Mouse (Mus musculus) hindbrain, embryonic 16.5 days (tissue): Measurements from ENCODE around the gene Zfand5. TPM values are rescaled to one million over a fixed set of nuclear protein-coding genes. Genes with fewer than 3 reads are reported as not detected.

Experiments used
- ATAC-seq: fragments of 200-750 bp; cut with Nextera tagmentation; 2 replicates; pipeline ENCODE4 v1.8.0; 2017; ENCODE audit warnings: moderate TSS enrichment, moderate library complexity
- H3K27ac ChIP-seq: fragments of 300-500 bp; sonication (generic); 2 replicates; pipeline ENCODE4 v1.5.1; 2014; ENCODE audit warnings: low read depth, mild to moderate bottlenecking, control low read depth, low read length, moderate library complexity
- H3K27me3 ChIP-seq: fragments of 300-500 bp; sonication (generic); replicated peaks from 2 replicates; pipeline ENCODE4 v1.6.1; 2014; ENCODE audit warnings: low read length; ENCODE audit not compliant: control insufficient read depth, insufficient read depth
- H3K36me3 ChIP-seq: fragments of 300-500 bp; sonication (generic); 2 replicates; pipeline ENCODE4 v1.6.1; 2014; ENCODE audit warnings: mild to moderate bottlenecking, low read length, moderate library complexity, mixed read lengths; ENCODE audit not compliant: control insufficient read depth, insufficient read depth
- H3K4me1 ChIP-seq: fragments of 300-500 bp; sonication (generic); 2 replicates; pipeline ENCODE4 v1.6.1; 2014; ENCODE audit warnings: low read depth, low read length; ENCODE audit not compliant: control insufficient read depth, insufficient read depth
- H3K4me2 ChIP-seq: fragments of 300-500 bp; sonication (generic); 2 replicates; pipeline ENCODE4 v1.6.1; 2014; ENCODE audit warnings: mild to moderate bottlenecking, low read length, control low read depth, moderate library complexity
- H3K4me3 ChIP-seq: fragments of 300-500 bp; sonication (generic); 2 replicates; pipeline ENCODE4 v1.5.1; 2014; ENCODE audit warnings: mild to moderate bottlenecking, low read length, control low read depth, moderate library complexity
- H3K9ac ChIP-seq: fragments of 300-500 bp; sonication (generic); 2 replicates; pipeline ENCODE4 v1.6.1; 2014; ENCODE audit warnings: low read depth, mild to moderate bottlenecking, control low read depth, low read length, moderate library complexity
- H3K9me3 ChIP-seq: fragments of 300-500 bp; sonication (generic); 2 replicates; pipeline ENCODE4 v1.6.1; 2014; ENCODE audit warnings: mild to moderate bottlenecking, low read length, moderate library complexity; ENCODE audit not compliant: control insufficient read depth
- WGBS: fragments of 180-500 bp; shearing (Covaris S2); extraction: QIAGEN DNeasy Blood & Tissue Kit; methylation state at CpG from one replicate; pipeline ENCODE4 v1.1.7; 2014; 5-methylcytosine and 5-hydroxymethylcytosine counted together
- polyA plus RNA-seq: library from polyadenylated mRNA; unstranded; fragments of >200 nt; fragmentation: Nextera tagmentation; extraction: Ambion mirVana; gene quantifications from 2 replicates; pipeline ENCODE4 v1.2.1, GENCODE M21; 2015

Gene Zfand5
- polyA plus RNA-seq, 1 experiment from 2014 or later = 119 TPM

DNA sequence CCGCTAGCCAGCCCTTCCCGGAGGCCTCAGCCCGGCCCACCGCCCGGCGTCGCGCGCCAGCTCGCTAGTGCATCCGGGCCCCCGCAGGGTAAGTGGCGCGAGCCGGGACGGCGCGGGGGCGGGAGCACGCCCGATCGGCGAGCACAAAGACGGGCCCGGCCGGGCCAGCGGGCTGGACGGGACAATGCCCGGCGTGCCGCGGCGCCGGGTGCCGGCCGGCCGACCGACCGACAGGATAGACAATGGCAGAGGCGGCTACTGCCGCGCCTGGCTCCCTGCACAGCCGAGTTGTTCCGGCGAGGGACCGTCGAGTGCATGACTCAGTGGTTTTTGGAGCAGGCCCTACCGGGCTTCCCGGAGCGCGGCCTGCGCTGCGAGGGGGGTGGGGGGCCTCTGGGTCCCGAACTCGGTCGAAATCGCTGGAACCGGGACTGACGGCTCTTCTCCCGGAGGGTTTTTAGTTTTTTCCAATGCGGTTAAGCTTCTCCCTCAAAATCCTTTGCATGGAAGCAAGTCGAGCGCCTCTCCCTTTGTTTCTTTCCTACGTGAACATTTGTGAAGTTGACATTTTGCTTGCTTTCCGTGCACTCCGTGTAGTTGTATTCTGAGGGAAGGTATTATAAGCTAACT, 692 bp downstream of the Zfand5 start:
- WGBS = under 1% methylated on average over 53 of the region's 66 CpGs
- Histone ChIP-seq H3K4me1 (peaks cover 18% of the 10 kb centered on the region), H3K27ac (peak overlapping the region; percentile 100), H3K36me3 (0 out of 2 replicates have a peak, but pooled peaks cover 2% of the 10 kb centered on the region), H3K9me3 (no peaks in the 10 kb centered on the region), H3K4me2 (peak overlapping the region; percentile 32), H3K9ac (peak overlapping the region; percentile 100), H3K27me3 (no peaks in the 10 kb centered on the region), H3K4me3 (peak overlapping the region; percentile 96)
- ATAC-seq = peak; percentile 9

GRCm38 (mm10) chr19:21273440-21273839, 1.4 kb downstream of the Zfand5 start:
- Histone ChIP-seq H3K4me1 (peaks cover 18% of the 10 kb centered on the region), H3K4me3 (peak overlapping the region; percentile 96), H3K27me3 (no peaks in the 10 kb centered on the region), H3K4me2 (peak overlapping the region; percentile 81), H3K27ac (no peak overlapping the region), H3K36me3 (0 out of 2 replicates have a peak, but pooled peaks cover 2% of the 10 kb centered on the region), H3K9ac (peak overlapping the region; percentile 44), H3K9me3 (no peaks in the 10 kb centered on the region)
- WGBS = under 1% methylated on average over 4 of the region's 4 CpGs
- no peak for ATAC-seq

DNA sequence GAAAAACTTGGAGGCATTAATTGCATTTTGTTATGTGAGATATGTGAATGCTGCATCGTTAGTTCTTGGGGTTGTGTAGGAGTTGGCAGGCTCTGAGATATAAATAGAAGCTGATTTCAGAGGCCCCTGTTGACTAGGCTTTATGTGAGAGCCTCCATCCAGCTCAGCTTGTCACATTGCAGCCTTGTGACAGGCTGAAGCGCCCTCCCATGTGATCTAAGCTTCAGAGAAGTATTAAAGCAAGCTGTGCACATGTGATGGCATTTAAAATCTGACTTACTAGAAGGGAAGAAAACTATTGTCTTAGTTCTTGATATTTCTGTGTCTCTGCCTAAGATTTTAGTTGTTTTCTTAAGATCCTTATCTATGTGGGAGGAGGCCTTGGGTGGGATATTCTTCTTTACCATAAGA, 2.1 kb downstream of the Zfand5 start:
- Histone ChIP-seq H3K27ac (0 out of 2 replicates have a peak overlapping the region, but pooled peaks have one; percentile 39), H3K27me3 (no peaks in the 10 kb centered on the region), H3K4me2 (peak overlapping the region; percentile 81), H3K36me3 (0 out of 2 replicates have a peak, but pooled peaks cover 2% of the 10 kb centered on the region), H3K9ac (peak overlapping the region; percentile 47), H3K4me1 (peaks cover 18% of the 10 kb centered on the region), H3K9me3 (no peaks in the 10 kb centered on the region), H3K4me3 (peak overlapping the region; percentile 96)
- 0% methylated on average over 2 of the region's 2 CpGs for WGBS
- ATAC-seq = no peak; the same call in 1 of the 2 replicates

GRCm38 (mm10) chr19:21274714-21275113, 2.6 kb downstream of the Zfand5 start:
- Histone ChIP-seq H3K27me3 (no peaks in the 10 kb centered on the region), H3K4me3 (peak overlapping the region; percentile 96), H3K4me2 (peak overlapping the region; percentile 81), H3K36me3 (peaks cover 2% of the 10 kb centered on the region; the same call in 1 of the 2 replicates), H3K9ac (peak overlapping the region; percentile 45), H3K4me1 (peaks cover 18% of the 10 kb centered on the region), H3K9me3 (no peaks in the 10 kb centered on the region), H3K27ac (no peak overlapping the region)
- no peak for ATAC-seq
- 25% methylated on average over 3 of the region's 3 CpGs for WGBS

DNA sequence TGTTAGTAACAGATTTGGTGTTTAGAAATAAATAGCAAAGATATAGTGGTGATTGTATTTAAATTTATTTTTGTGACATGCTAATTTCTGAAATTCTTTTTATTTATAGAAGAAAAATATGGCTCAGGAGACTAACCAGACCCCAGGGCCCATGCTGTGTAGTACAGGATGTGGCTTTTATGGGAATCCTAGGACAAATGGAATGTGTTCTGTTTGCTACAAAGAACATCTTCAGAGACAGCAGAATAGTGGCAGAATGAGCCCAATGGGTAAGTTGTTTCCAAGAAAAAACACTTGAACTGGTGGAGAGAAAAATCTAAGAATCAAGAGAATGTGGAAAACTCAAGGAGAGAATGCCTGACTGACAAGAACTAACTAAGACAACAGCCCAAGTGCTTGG, 4.2 kb downstream of the Zfand5 start:
- H3K27ac ChIP-seq = no peak overlapping the region
- no peaks in the 10 kb centered on the region for H3K9me3 ChIP-seq
- H3K4me1 ChIP-seq = peaks cover 15% of the 10 kb centered on the region
- no peak overlapping the region for H3K4me3 ChIP-seq
- peaks cover 6% of the 10 kb centered on the region; the same call in 1 of the 2 replicates for H3K36me3 ChIP-seq
- no peak overlapping the region for H3K9ac ChIP-seq
- H3K27me3 ChIP-seq = no peaks in the 10 kb centered on the region
- peak overlapping the region; percentile 3; the same call in 1 of the 2 replicates for H3K4me2 ChIP-seq
- no peak for ATAC-seq

DNA sequence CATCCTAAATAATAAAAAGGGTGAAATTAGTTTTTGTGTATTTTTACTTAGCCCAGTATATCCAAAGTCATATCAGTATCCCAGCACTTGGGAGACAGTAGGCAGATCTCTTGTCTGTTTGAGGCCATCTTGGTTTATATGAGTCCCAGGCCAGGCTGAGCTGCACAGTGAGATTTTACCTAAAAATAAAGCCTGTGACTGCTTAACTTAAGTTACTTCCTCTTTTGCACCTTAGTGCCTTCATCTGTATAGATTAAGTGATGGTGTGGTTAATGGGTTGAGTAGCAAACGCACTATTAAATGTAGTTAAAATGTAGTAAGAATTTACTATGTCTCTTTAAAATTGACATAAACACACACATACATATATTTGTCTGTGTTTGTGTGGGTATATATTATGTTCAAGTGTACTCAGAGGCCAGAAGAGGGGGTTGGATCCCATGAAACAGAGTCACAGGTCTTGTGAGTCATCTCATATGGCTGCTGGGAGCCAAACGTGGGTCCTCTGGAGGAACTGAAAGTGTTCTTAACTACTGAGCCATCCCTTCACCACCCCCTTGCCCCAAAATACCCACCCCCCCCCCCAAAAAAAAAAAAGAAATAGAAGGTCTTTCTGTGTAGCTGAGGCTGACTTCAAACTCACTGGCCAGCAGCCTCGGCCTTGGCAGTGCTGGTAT, 14.5 kb downstream of the Zfand5 start:
- Histone ChIP-seq H3K36me3 (peaks cover 15% of the 10 kb centered on the region), H3K4me3 (no peak overlapping the region), H3K4me1 (no peaks in the 10 kb centered on the region), H3K27ac (no peak overlapping the region), H3K27me3 (no peaks in the 10 kb centered on the region), H3K4me2 (no peak overlapping the region), H3K9ac (no peak overlapping the region), H3K9me3 (0 out of 2 replicates have a peak, but pooled peaks cover 4% of the 10 kb centered on the region)
- ATAC-seq = no peak
- 73% methylated on average over 3 of the region's 3 CpGs for WGBS

DNA sequence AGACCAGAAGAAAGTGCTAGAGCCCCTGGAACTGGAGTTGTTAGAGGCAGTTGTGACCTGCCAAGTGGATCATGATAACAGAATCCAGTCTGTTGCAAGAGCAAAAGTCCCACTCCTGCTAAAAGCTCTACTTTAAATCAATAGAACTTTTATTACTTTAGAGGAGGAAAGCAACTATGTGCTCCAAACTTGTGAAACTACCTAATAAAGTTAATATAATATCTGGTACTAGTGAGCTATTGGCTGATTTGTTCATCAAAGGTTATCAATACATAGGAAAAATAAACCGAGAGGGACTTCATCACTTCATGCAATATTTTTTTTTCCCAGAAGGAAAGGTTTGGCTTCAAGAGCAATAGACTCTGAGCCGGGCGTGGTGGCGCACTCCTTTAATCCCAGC, 25.3 kb downstream of the Zfand5 start:
- no peak overlapping the region for H3K4me2 ChIP-seq
- no peak for ATAC-seq
- no peaks in the 10 kb centered on the region for H3K4me1 ChIP-seq
- H3K36me3 ChIP-seq = no peaks in the 10 kb centered on the region
- 98% methylated on average over 4 of the region's 4 CpGs for WGBS
- H3K4me3 ChIP-seq = no peak overlapping the region
- H3K9ac ChIP-seq = no peak overlapping the region
- H3K27me3 ChIP-seq = no peaks in the 10 kb centered on the region
- no peak overlapping the region for H3K27ac ChIP-seq
- H3K9me3 ChIP-seq = no peaks in the 10 kb centered on the region

GRCm38 (mm10) chr19:21301787-21302186, 29.7 kb downstream of the Zfand5 start:
- Histone ChIP-seq H3K9me3 (no peaks in the 10 kb centered on the region), H3K9ac (no peak overlapping the region), H3K4me1 (no peaks in the 10 kb centered on the region), H3K27me3 (no peaks in the 10 kb centered on the region), H3K36me3 (no peaks in the 10 kb centered on the region), H3K4me2 (no peak overlapping the region), H3K27ac (no peak overlapping the region), H3K4me3 (no peak overlapping the region)
- no peak for ATAC-seq
- 55% methylated on average over 3 of the region's 3 CpGs for WGBS

DNA sequence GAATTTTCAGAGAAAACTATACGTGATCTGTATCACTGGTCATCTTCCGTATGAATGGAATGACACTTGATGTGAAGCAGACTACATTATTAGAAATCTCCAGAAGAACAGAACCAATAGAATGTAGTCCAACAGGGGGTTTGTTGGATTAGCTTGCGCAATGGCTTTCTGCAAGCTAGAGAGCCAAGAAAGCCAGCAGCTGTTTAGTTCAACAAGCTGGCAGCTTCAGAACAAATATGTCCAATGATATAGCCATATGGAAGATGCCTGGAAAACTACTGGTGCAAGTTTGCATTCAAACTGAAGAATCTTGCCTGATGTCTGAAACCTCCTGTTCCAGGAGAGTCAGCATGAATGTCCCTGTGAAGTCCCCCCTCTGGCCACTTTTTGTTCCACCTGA, 35.7 kb downstream of the Zfand5 start:
- H3K4me3 ChIP-seq = no peak overlapping the region
- no peaks in the 10 kb centered on the region for H3K9me3 ChIP-seq
- 88% methylated on average over 3 of the region's 3 CpGs for WGBS
- H3K27me3 ChIP-seq = no peaks in the 10 kb centered on the region
- no peaks in the 10 kb centered on the region for H3K36me3 ChIP-seq
- H3K9ac ChIP-seq = no peak overlapping the region
- no peak overlapping the region for H3K4me2 ChIP-seq
- no peak overlapping the region for H3K27ac ChIP-seq
- ATAC-seq = no peak
- no peaks in the 10 kb centered on the region for H3K4me1 ChIP-seq
